Mouse (Mus musculus): ENCODE measurements around the gene Rec114. TPM values are rescaled to one million over a fixed set of nuclear protein-coding genes. Genes with fewer than 3 reads are reported as not detected.

The Rec114 gene
- polyA plus RNA-seq, 1 experiment from 2014 or later = 1.7 TPM

- Histone ChIP-seq H3K9me3 (ENCODE audit: control insufficient read depth, low read length) (no peaks in the 10 kb centered on the region), H3K27ac (replicated peaks; ENCODE audit: low read depth, low read length) (no peak overlapping the region), H3K4me1 (ENCODE audit: control insufficient read depth, insufficient read depth, low read length) (no peaks in the 10 kb centered on the region), H3K4me3 (replicated peaks; ENCODE audit: low read depth, low read length) (no peak overlapping the region), H3K27me3 (ENCODE audit: control insufficient read depth, insufficient read depth, low read length) (no peaks in the 10 kb centered on the region), H3K36me3 (ENCODE audit: control insufficient read depth, insufficient read depth, low read length) (0 out of 2 replicates have a peak, but pooled peaks cover 4% of the 10 kb centered on the region), H3K9ac (replicated peaks; ENCODE audit: low read length) (no peak overlapping the region), H3K4me2 (ENCODE audit: low read length) (no peak overlapping the region)
- 79% methylated on average over 2 of the region's 2 CpGs for WGBS
- ATAC-seq (ENCODE audit: low FRiP score, low TSS enrichment) = no peak
- no peak for DNase-seq
Measured at GRCm38 (mm10) chr9:58627197-58627596, 116.6 kb downstream of the Rec114 start.

- 0 out of 2 replicates have a peak, but pooled peaks cover 2% of the 10 kb centered on the region for H3K36me3 ChIP-seq (ENCODE audit: control insufficient read depth, insufficient read depth, low read length)
- 100% methylated on average over 1 of the region's 1 CpGs for WGBS
- no peak overlapping the region for H3K4me2 ChIP-seq (ENCODE audit: low read length)
- no peaks in the 10 kb centered on the region for H3K27me3 ChIP-seq (ENCODE audit: control insufficient read depth, insufficient read depth, low read length)
- no peak overlapping the region for H3K27ac ChIP-seq (replicated peaks; ENCODE audit: low read depth, low read length)
- DNase-seq (no peak), ATAC-seq (ENCODE audit: low FRiP score, low TSS enrichment) (no peak)
- H3K4me1 ChIP-seq (ENCODE audit: control insufficient read depth, insufficient read depth, low read length) = no peaks in the 10 kb centered on the region
- no peak overlapping the region for H3K9ac ChIP-seq (replicated peaks; ENCODE audit: low read length)
- H3K4me3 ChIP-seq (replicated peaks; ENCODE audit: low read depth, low read length) = no peak overlapping the region
- H3K9me3 ChIP-seq (ENCODE audit: control insufficient read depth, low read length) = no peaks in the 10 kb centered on the region
Measured at GRCm38 (mm10) chr9:58623009-58623408, 120.8 kb downstream of the Rec114 start.

- 85% methylated on average over 3 of the region's 3 CpGs for WGBS
- H3K4me2 ChIP-seq (ENCODE audit: low read length) = no peak overlapping the region
Measured at GRCm38 (mm10) chr9:58615064-58615938, 128.5 kb downstream of the Rec114 start.

GRCm38 (mm10) chr9:58613790-58614189 is 130.0 kb downstream of the Rec114 start:
- no peak overlapping the region for H3K9ac ChIP-seq (replicated peaks; ENCODE audit: low read length)
- no peak overlapping the region for H3K4me2 ChIP-seq (ENCODE audit: low read length)
- no peaks in the 10 kb centered on the region for H3K9me3 ChIP-seq (ENCODE audit: control insufficient read depth, low read length)
- no peak overlapping the region for H3K27ac ChIP-seq (replicated peaks; ENCODE audit: low read depth, low read length)
- no peaks in the 10 kb centered on the region for H3K27me3 ChIP-seq (ENCODE audit: control insufficient read depth, insufficient read depth, low read length)
- H3K4me3 ChIP-seq (replicated peaks; ENCODE audit: low read depth, low read length) = no peak overlapping the region
- H3K4me1 ChIP-seq (ENCODE audit: control insufficient read depth, insufficient read depth, low read length) = no peaks in the 10 kb centered on the region
- no peaks in the 10 kb centered on the region for H3K36me3 ChIP-seq (ENCODE audit: control insufficient read depth, insufficient read depth, low read length)
- 79% methylated on average over 1 of the region's 1 CpGs for WGBS
- no peak for ATAC-seq (ENCODE audit: low FRiP score, low TSS enrichment)
- no peak for DNase-seq

More at GRCm38 (mm10) chr9:58615064-58615938, 128.5 kb downstream of the Rec114 start:
- no peaks in the 10 kb centered on the region for H3K36me3 ChIP-seq (ENCODE audit: control insufficient read depth, insufficient read depth, low read length)
- H3K4me1 ChIP-seq (ENCODE audit: control insufficient read depth, insufficient read depth, low read length) = no peaks in the 10 kb centered on the region
- no peak overlapping the region for H3K4me3 ChIP-seq (replicated peaks; ENCODE audit: low read depth, low read length)
- H3K9ac ChIP-seq (replicated peaks; ENCODE audit: low read length) = no peak overlapping the region
- DNase-seq (no peak), ATAC-seq (ENCODE audit: low FRiP score, low TSS enrichment) (no peak)
- no peak overlapping the region for H3K27ac ChIP-seq (replicated peaks; ENCODE audit: low read depth, low read length)
- H3K27me3 ChIP-seq (ENCODE audit: control insufficient read depth, insufficient read depth, low read length) = no peaks in the 10 kb centered on the region
- no peaks in the 10 kb centered on the region for H3K9me3 ChIP-seq (ENCODE audit: control insufficient read depth, low read length)

Other genes starting within 250 kb of the Rec114 start
- gene Cd276, start 188.5 kb downstream of the Rec114 start, polyA plus RNA-seq (2014; fragmentation: Nextera tagmentation; extraction: Ambion mirVana) = 33.2 and 38.1 TPM in 2 replicates
- 179 and 180 TPM in 2 replicates for gene Nptn, start 161.7 kb downstream of the Rec114 start, polyA plus RNA-seq (2014; fragmentation: Nextera tagmentation; extraction: Ambion mirVana)
- gene Hcn4, start 79.4 kb upstream of the Rec114 start, polyA plus RNA-seq (2014; fragmentation: Nextera tagmentation; extraction: Ambion mirVana) = 4.9 and 6.9 TPM in 2 replicates